Mouse (Mus musculus) heart, embryonic 10.5 days (tissue): ENCODE results near the gene Arhgef17. TPM values are rescaled to one million over a fixed set of nuclear protein-coding genes. Genes with fewer than 3 reads are reported as not detected.

Experiments
- DNase-seq: peaks from one replicate; pipeline ENCODE4 v3.0.0-alpha.2; 2017; ENCODE audit warnings: low spot score
- H3K27ac ChIP-seq: fragments of 300-500 bp; sonication (generic); 2 replicates; pipeline ENCODE4 v1.5.1; 2016; ENCODE audit warnings: mild to moderate bottlenecking
- H3K27me3 ChIP-seq: fragments of 300-500 bp; sonication (generic); 2 replicates; pipeline ENCODE4 v1.6.1; 2016; ENCODE audit warnings: mild to moderate bottlenecking; ENCODE audit not compliant: poor library complexity, insufficient read depth, severe bottlenecking
- H3K36me3 ChIP-seq: fragments of 300-500 bp; sonication (generic); 2 replicates; pipeline ENCODE4 v1.6.1; 2016; ENCODE audit warnings: mild to moderate bottlenecking, moderate library complexity
- H3K4me1 ChIP-seq: fragments of 300-500 bp; sonication (generic); 2 replicates; pipeline ENCODE4 v1.6.1; 2016; ENCODE audit warnings: mild to moderate bottlenecking
- H3K4me3 ChIP-seq: fragments of 300-500 bp; sonication (generic); 2 replicates; pipeline ENCODE4 v1.5.1; 2016; ENCODE audit warnings: mild to moderate bottlenecking, moderate library complexity
- H3K9me3 ChIP-seq: fragments of 300-500 bp; sonication (generic); 2 replicates; pipeline ENCODE4 v1.6.1; 2016; ENCODE audit warnings: mild to moderate bottlenecking, moderate library complexity
- WGBS: fragments of 180-500 bp; shearing (Covaris S2); methylation state at CpG from one replicate; pipeline ENCODE4 v1.1.7; 2016; 5-methylcytosine and 5-hydroxymethylcytosine counted together
- polyA plus RNA-seq: library from polyadenylated mRNA; unstranded; fragments of >200 nt; fragmentation: Nextera tagmentation; extraction: Ambion mirVana; gene quantifications from 2 replicates; pipeline ENCODE4 v1.2.1, GENCODE M21; 2016

The Arhgef17 gene
- polyA plus RNA-seq, 1 experiment from 2014 or later = 10.1 TPM

DNA sequence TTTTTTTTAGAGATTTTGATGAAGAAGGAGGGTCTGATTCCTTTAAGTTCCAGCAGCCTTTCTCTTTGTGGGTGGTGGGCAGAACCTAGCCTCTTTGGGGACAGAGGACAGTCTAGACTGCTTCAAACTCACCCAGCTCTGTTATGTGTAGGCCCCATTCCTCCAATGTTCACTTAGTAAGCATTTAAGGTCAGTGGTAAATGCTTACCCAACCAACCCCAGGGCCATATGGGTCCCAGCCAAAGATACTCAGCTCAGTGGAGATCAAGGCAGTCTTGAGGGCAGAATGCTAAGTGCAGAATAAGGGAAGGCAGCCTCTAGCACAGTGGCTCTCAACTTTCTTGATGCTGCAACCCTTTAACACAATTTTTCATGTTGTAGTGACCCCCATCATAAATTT lies 1.6 kb upstream of the Arhgef17 start:
- Histone ChIP-seq H3K9me3 (no peaks in the 10 kb centered on the region), H3K4me1 (peaks cover 50% of the 10 kb centered on the region), H3K27me3 (peaks cover 9% of the 10 kb centered on the region; the same call in 1 of the 2 replicates), H3K4me3 (no peak overlapping the region), H3K36me3 (peaks cover 6% of the 10 kb centered on the region), H3K27ac (no peak overlapping the region)
- no peak for DNase-seq

DNA sequence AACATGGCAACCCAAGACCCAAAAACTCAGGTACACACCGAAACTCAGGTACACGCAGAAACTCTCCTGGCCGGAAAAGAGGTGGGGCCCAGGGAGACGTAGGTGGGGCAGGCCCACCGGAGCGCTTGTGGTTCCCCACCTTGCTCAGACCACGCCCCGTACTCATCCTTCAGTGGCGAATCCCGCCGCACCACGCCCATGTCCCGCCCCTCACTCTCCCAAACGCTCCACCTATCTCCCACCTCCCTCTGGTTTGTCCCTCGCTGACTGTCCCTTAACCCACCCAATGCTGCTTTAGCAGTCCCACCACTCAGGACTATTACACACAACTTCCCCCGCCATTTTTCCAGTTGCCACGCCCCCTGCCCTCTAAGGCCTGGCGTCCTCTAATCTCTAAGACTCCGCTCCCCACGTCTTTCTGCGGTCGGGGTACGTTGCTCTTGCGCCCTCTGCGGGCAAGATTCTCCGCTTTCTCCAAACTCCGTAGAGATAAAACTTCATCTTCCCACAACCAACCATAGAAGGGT lies 637 bp upstream of the Arhgef17 start:
- 0% methylated on average over 27 of the region's 27 CpGs for WGBS
- H3K4me3 ChIP-seq = peak overlapping the region; percentile 87
- H3K36me3 ChIP-seq = peaks cover 8% of the 10 kb centered on the region
- peaks cover 55% of the 10 kb centered on the region for H3K4me1 ChIP-seq
- DNase-seq = peak; percentile 97
- H3K27ac ChIP-seq = peak overlapping the region; percentile 94
- H3K9me3 ChIP-seq = no peaks in the 10 kb centered on the region
- H3K27me3 ChIP-seq = 0 out of 2 replicates have a peak, but pooled peaks cover 9% of the 10 kb centered on the region

DNA sequence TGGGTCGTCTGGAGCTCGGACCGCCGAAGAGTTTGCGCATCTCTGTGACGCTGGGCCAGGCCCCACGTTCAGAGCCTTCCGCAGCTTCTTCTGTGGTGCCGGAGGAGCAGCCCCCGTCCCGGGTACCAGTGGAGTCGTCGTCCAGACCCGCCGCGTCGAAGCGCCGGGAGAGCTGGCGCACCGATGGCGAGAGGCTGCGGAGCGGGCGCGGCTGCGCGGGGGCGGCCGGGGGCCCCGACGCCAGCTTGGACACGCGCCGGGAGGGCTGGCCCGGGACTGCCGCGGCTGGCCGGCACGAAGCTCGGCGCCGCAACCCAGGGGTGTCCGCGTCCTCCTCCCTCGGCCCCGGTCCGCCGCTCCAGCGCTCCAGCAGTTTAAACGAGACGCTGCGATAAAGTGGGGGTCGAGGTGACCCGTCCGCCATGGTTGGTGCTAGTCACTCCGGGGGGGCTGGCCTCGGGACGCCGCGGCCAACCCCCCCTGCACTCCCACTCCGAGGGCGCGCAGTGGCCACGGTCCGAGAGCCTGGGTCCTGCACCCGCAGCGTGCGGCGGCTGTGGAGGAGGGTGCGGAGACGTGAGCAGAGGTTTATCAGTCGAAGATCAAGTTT lies 486 bp downstream of the Arhgef17 start:
- no peak for DNase-seq
- Histone ChIP-seq H3K36me3 (peaks cover 8% of the 10 kb centered on the region), H3K27me3 (0 out of 2 replicates have a peak, but pooled peaks cover 9% of the 10 kb centered on the region), H3K4me1 (peaks cover 66% of the 10 kb centered on the region), H3K4me3 (peak overlapping the region; percentile 87), H3K27ac (peak overlapping the region; percentile 94), H3K9me3 (no peaks in the 10 kb centered on the region)
- WGBS = under 1% methylated on average over 73 of the region's 73 CpGs

GRCm38 (mm10) chr7:100930619-100931315 lies 1.1 kb downstream of the Arhgef17 start:
- Histone ChIP-seq H3K36me3 (peaks cover 8% of the 10 kb centered on the region), H3K4me1 (peaks cover 72% of the 10 kb centered on the region), H3K27ac (peak overlapping the region; percentile 94), H3K4me3 (peak overlapping the region; percentile 87), H3K27me3 (0 out of 2 replicates have a peak, but pooled peaks cover 9% of the 10 kb centered on the region), H3K9me3 (no peaks in the 10 kb centered on the region)
- DNase-seq = peak; percentile 94
- WGBS = 2% methylated on average over 51 of the region's 53 CpGs

DNA sequence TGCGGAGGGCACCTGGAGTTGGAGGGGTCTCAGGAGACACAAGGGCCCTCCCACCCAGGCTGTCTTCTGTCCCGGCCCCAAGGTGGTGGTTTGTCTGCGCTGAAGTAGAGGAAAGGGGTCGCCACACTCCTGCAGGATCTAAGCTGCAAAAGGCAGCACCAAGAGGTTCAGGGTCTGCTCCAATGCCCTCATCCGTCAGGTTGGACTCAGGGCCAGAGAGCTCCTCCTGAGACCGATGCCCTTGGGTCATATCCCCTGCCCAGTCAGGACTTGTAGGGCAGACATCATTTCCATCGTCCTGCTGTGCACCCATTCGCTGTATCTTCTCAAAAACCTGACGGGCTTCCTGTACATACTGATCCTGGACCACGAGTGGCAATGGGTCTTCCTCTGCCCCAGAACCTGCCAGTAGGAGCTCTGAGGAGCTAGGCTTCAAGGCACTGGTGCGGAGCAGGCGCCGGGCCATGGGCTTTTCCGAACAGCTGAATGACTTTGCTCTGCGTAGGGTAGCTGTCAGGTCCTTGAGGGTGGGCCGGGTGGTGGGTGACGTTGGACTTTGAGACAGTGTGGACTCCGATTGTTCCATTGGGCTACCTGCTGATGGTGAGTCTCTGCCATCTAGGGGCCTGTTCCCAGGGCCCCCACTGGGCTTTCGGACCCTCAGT lies 2.1 kb downstream of the Arhgef17 start:
- Histone ChIP-seq H3K4me1 (peaks cover 82% of the 10 kb centered on the region), H3K27ac (peak overlapping the region; percentile 94), H3K9me3 (no peaks in the 10 kb centered on the region), H3K36me3 (peaks cover 8% of the 10 kb centered on the region), H3K27me3 (0 out of 2 replicates have a peak, but pooled peaks cover 9% of the 10 kb centered on the region), H3K4me3 (peak overlapping the region; percentile 87)
- 57% methylated on average over 19 of the region's 19 CpGs for WGBS
- DNase-seq = no peak

DNA sequence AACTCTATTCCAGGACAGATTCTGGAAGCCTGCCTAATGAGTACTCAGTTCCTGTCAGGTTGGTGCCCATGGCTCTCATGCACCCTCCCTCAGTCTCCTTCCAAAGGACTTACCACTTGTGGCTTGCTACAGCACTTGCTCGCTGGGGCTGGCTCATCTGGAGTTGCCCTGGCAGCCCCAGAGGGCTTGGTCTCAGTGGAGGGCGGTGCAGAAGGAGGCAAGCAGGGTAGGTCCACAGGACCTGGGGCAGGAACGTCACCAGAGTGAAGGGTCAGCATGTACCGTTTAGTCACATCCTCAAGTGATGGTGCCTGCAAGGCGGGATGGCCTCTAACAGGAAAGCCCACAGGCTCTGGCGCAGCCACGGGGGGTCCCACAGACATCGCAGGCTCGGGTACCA lies 3.5 kb downstream of the Arhgef17 start:
- no peaks in the 10 kb centered on the region for H3K9me3 ChIP-seq
- H3K27ac ChIP-seq = peak overlapping the region; percentile 94; the same call in 1 of the 2 replicates
- peaks cover 95% of the 10 kb centered on the region for H3K4me1 ChIP-seq
- peaks cover 18% of the 10 kb centered on the region for H3K36me3 ChIP-seq
- no peaks in the 10 kb centered on the region for H3K27me3 ChIP-seq
- peak overlapping the region; percentile 87 for H3K4me3 ChIP-seq
- DNase-seq = no peak
- WGBS = 41% methylated on average over 9 of the region's 9 CpGs

DNA sequence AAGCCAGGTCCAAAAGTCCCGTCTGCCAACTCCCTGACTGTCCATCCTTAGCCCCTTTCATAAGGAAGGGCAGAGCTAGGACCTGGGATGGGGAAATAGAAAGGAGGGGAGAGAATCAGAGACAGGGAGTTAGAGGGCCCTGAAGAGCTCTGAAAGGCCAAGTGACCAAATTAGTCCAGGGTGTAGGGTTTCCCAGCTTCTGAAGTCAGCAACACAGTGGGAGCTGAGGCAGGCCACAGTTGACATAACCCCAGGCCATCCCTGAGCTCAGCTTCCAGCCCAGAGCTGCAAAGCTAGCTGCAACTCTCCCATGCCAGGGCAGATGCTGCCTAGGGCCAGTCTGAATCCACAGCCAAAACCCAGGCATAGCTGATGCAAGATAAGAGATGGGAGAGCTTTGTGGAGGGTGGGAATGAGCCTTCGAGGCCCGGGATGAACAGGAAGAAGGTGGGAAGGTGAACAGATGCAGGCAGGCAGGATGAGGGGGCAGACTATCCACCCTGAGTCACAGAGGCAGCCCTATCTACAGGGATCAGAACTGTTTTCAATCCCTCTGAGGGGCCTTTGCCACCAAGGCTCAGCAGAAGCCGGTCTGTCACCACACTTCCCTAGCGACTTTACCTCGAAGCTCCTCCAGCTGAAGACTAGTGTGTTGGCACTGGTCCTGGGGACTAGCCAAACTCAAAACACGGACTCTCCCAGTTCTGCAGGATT lies 4.5 kb downstream of the Arhgef17 start:
- no peak for DNase-seq
- Histone ChIP-seq H3K36me3 (peaks cover 28% of the 10 kb centered on the region), H3K27ac (peak overlapping the region; percentile 82), H3K4me1 (peaks cover 100% of the 10 kb centered on the region), H3K27me3 (no peaks in the 10 kb centered on the region), H3K4me3 (peak overlapping the region; percentile 87), H3K9me3 (no peaks in the 10 kb centered on the region)
- 6% methylated on average over 7 of the region's 7 CpGs for WGBS

- Histone ChIP-seq H3K27me3 (no peaks in the 10 kb centered on the region), H3K9me3 (no peaks in the 10 kb centered on the region), H3K4me3 (peak overlapping the region; percentile 87), H3K4me1 (peaks cover 100% of the 10 kb centered on the region), H3K36me3 (peaks cover 38% of the 10 kb centered on the region), H3K27ac (peak overlapping the region; percentile 82)
- DNase-seq = no peak
- 15% methylated on average over 12 of the region's 12 CpGs for WGBS
Measured at GRCm38 (mm10) chr7:100926311-100926923, 5.5 kb downstream of the Arhgef17 start.

DNA sequence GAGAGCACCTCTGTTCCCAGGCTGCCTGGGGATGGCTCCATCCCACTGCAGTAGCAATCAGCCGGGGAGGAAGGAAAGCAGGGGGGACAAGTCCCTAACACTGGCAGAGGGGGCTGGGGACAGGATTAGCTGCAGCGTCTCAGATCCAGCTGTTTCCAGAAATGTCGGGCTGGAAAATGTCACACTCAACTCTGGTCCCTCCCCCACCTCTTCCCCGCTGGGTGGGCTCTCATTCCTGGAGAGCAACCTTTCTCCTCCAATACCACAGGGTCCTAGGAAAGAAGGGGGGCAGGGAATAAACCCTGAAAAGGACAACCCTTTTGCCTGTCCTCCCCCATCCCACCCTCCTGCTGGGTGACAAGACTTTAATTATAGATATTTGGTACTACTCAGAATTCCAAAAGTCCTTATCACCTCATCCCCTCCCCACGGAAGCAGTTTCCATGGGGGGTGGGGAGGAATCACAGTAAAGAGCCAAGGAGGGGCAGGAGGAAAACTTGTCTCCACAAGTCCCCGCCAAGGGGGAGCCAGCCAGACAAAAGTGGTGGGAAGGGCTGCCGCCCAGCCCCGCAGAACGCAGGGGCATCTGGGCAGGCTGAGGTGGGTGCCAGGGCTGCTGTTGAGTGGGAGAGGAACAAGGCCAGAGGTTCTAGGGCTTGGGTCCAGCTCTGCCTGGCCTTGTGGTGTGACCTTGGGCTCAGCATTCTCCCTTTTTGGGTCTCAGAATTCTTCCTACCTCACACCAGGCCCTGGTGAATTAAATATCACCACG lies 7.0 kb downstream of the Arhgef17 start:
- Histone ChIP-seq H3K36me3 (peaks cover 45% of the 10 kb centered on the region), H3K4me3 (peak overlapping the region; percentile 87), H3K27me3 (no peaks in the 10 kb centered on the region), H3K9me3 (no peaks in the 10 kb centered on the region), H3K27ac (peak overlapping the region; percentile 82), H3K4me1 (peaks cover 100% of the 10 kb centered on the region)
- WGBS = 12% methylated on average over 10 of the region's 10 CpGs
- DNase-seq = no peak

GRCm38 (mm10) chr7:100924200-100924599 lies 7.7 kb downstream of the Arhgef17 start:
- 55% methylated on average over 5 of the region's 5 CpGs for WGBS
- Histone ChIP-seq H3K36me3 (peaks cover 45% of the 10 kb centered on the region), H3K27me3 (no peaks in the 10 kb centered on the region), H3K9me3 (no peaks in the 10 kb centered on the region), H3K27ac (peak overlapping the region; percentile 82), H3K4me3 (peak overlapping the region; percentile 87), H3K4me1 (peaks cover 100% of the 10 kb centered on the region)
- no peak for DNase-seq

DNA sequence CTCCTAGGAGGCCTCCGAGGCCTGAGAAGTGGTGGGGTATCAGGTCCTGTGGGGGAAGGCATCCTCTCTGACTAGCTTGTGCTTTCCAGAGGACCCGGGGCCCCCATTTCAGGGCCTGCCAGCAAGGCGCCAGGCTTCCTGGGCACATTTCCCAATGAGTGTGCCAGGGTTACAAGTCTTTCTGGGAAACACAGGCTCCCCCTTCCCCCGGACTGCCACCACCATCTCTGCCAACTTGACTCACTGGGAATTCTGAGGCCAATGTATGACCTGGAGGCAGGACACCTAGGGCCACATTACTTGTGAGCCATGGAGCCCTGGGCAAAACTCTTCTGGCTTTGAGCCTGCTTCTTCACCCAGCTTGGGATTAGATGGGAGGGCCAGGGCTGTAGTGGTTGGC lies 9.0 kb downstream of the Arhgef17 start:
- Histone ChIP-seq H3K27me3 (no peaks in the 10 kb centered on the region), H3K9me3 (no peaks in the 10 kb centered on the region), H3K27ac (peak overlapping the region; percentile 82), H3K4me1 (peaks cover 100% of the 10 kb centered on the region), H3K36me3 (peaks cover 37% of the 10 kb centered on the region), H3K4me3 (no peak overlapping the region; the same call in 1 of the 2 replicates)
- no peak for DNase-seq
- 85% methylated on average over 4 of the region's 4 CpGs for WGBS
